Mouse (Mus musculus): Measurements from ENCODE around the gene Rtn4. TPM values are rescaled to one million over a fixed set of nuclear protein-coding genes. Genes with fewer than 3 reads are reported as not detected.

The Rtn4 gene
- polyA plus RNA-seq, 1 experiment, result 9.5 TPM

- no peaks in the 10 kb centered on the region for H3K9me3 ChIP-seq (ENCODE audit: control insufficient read depth, low read length)
- H3K4me3 ChIP-seq (replicated peaks), result no peak overlapping the region
- no peaks in the 10 kb centered on the region for H3K4me1 ChIP-seq (ENCODE audit: control insufficient read depth)
- no peaks in the 10 kb centered on the region; the same call in 1 of the 2 replicates for H3K27me3 ChIP-seq (ENCODE audit: control insufficient read depth)
- H3K36me3 ChIP-seq (ENCODE audit: control insufficient read depth), result no peaks in the 10 kb centered on the region
- no peak for TF ChIP-seq GATA1 (IDR thresholded peaks at IDR 0.05; ENCODE audit: low read length)
- TF ChIP-seq TAL1 (IDR thresholded peaks at IDR 0.05; ENCODE audit: low read length), result no peak
Observed at GRCm38 (mm10) chr11:29766313-29766982, 73.7 kb downstream of the Rtn4 start.

- Histone ChIP-seq H3K27me3 (ENCODE audit: control insufficient read depth) (no peaks in the 10 kb centered on the region; the same call in 1 of the 2 replicates), H3K9me3 (ENCODE audit: control insufficient read depth, low read length) (no peaks in the 10 kb centered on the region), H3K4me3 (replicated peaks) (no peak overlapping the region), H3K36me3 (ENCODE audit: control insufficient read depth) (no peaks in the 10 kb centered on the region), H3K4me1 (ENCODE audit: control insufficient read depth) (no peaks in the 10 kb centered on the region)
- TF ChIP-seq TAL1 (IDR thresholded peaks at IDR 0.05; ENCODE audit: low read length) (no peak), GATA1 (IDR thresholded peaks at IDR 0.05; ENCODE audit: low read length) (no peak)
Observed at GRCm38 (mm10) chr11:29768523-29768922, 75.8 kb downstream of the Rtn4 start.

GRCm38 (mm10) chr11:29770666-29771400 lies 78.1 kb downstream of the Rtn4 start:
- Histone ChIP-seq H3K9me3 (ENCODE audit: control insufficient read depth, low read length) (no peaks in the 10 kb centered on the region), H3K27me3 (ENCODE audit: control insufficient read depth) (no peaks in the 10 kb centered on the region; the same call in 1 of the 2 replicates), H3K4me1 (ENCODE audit: control insufficient read depth) (no peaks in the 10 kb centered on the region), H3K4me3 (replicated peaks) (no peak overlapping the region), H3K36me3 (ENCODE audit: control insufficient read depth) (no peaks in the 10 kb centered on the region)
- TF ChIP-seq TAL1 (IDR thresholded peaks at IDR 0.05; ENCODE audit: low read length) (no peak), GATA1 (IDR thresholded peaks at IDR 0.05; ENCODE audit: low read length) (no peak)

GRCm38 (mm10) chr11:29772279-29772678 lies 79.5 kb downstream of the Rtn4 start:
- TF ChIP-seq GATA1 (IDR thresholded peaks at IDR 0.05; ENCODE audit: low read length) (no peak), TAL1 (IDR thresholded peaks at IDR 0.05; ENCODE audit: low read length) (no peak)
- Histone ChIP-seq H3K36me3 (ENCODE audit: control insufficient read depth) (no peaks in the 10 kb centered on the region), H3K27me3 (ENCODE audit: control insufficient read depth) (no peaks in the 10 kb centered on the region)

GRCm38 (mm10) chr11:29774296-29774695 lies 81.5 kb downstream of the Rtn4 start:
- no peaks in the 10 kb centered on the region for H3K4me1 ChIP-seq (ENCODE audit: control insufficient read depth)
- H3K9me3 ChIP-seq (ENCODE audit: control insufficient read depth, low read length), result no peaks in the 10 kb centered on the region
- no peak for TF ChIP-seq TAL1 (IDR thresholded peaks at IDR 0.05; ENCODE audit: low read length)
- no peak for TF ChIP-seq GATA1 (IDR thresholded peaks at IDR 0.05; ENCODE audit: low read length)
- H3K4me3 ChIP-seq (replicated peaks), result no peak overlapping the region
- H3K36me3 ChIP-seq (ENCODE audit: control insufficient read depth), result no peaks in the 10 kb centered on the region
- no peaks in the 10 kb centered on the region for H3K27me3 ChIP-seq (ENCODE audit: control insufficient read depth)

More at GRCm38 (mm10) chr11:29772279-29772678, 79.5 kb downstream of the Rtn4 start:
- Histone ChIP-seq H3K4me1 (ENCODE audit: control insufficient read depth) (no peaks in the 10 kb centered on the region), H3K9me3 (ENCODE audit: control insufficient read depth, low read length) (no peaks in the 10 kb centered on the region), H3K4me3 (replicated peaks) (no peak overlapping the region)

GRCm38 (mm10) chr11:29774760-29775159 lies 82.0 kb downstream of the Rtn4 start:
- Histone ChIP-seq H3K4me3 (replicated peaks) (no peak overlapping the region), H3K4me1 (ENCODE audit: control insufficient read depth) (no peaks in the 10 kb centered on the region; the same call in 1 of the 2 replicates), H3K27me3 (ENCODE audit: control insufficient read depth) (no peaks in the 10 kb centered on the region), H3K9me3 (ENCODE audit: control insufficient read depth, low read length) (no peaks in the 10 kb centered on the region), H3K36me3 (ENCODE audit: control insufficient read depth) (no peaks in the 10 kb centered on the region)
- TF ChIP-seq GATA1 (IDR thresholded peaks at IDR 0.05; ENCODE audit: low read length) (no peak), TAL1 (IDR thresholded peaks at IDR 0.05; ENCODE audit: low read length) (no peak)

- TF ChIP-seq GATA1 (IDR thresholded peaks at IDR 0.05; ENCODE audit: low read length), result no peak
- TF ChIP-seq TAL1 (IDR thresholded peaks at IDR 0.05; ENCODE audit: low read length), result no peak
- no peak overlapping the region for H3K4me3 ChIP-seq (replicated peaks)
- no peaks in the 10 kb centered on the region for H3K36me3 ChIP-seq (ENCODE audit: control insufficient read depth)
- no peaks in the 10 kb centered on the region; the same call in 1 of the 2 replicates for H3K4me1 ChIP-seq (ENCODE audit: control insufficient read depth)
- H3K27me3 ChIP-seq (ENCODE audit: control insufficient read depth), result no peaks in the 10 kb centered on the region
- H3K9me3 ChIP-seq (ENCODE audit: control insufficient read depth, low read length), result no peaks in the 10 kb centered on the region
Observed at GRCm38 (mm10) chr11:29777964-29778363, 85.2 kb downstream of the Rtn4 start.

- TF ChIP-seq TAL1 (IDR thresholded peaks at IDR 0.05; ENCODE audit: low read length) (no peak), GATA1 (IDR thresholded peaks at IDR 0.05; ENCODE audit: low read length) (no peak)
- H3K4me3 ChIP-seq (replicated peaks), result no peak overlapping the region
- no peaks in the 10 kb centered on the region for H3K27me3 ChIP-seq (ENCODE audit: control insufficient read depth)
- no peaks in the 10 kb centered on the region for H3K36me3 ChIP-seq (ENCODE audit: control insufficient read depth)
- no peaks in the 10 kb centered on the region; the same call in 1 of the 2 replicates for H3K4me1 ChIP-seq (ENCODE audit: control insufficient read depth)
- no peaks in the 10 kb centered on the region for H3K9me3 ChIP-seq (ENCODE audit: control insufficient read depth, low read length)
Observed at GRCm38 (mm10) chr11:29778936-29779335, 86.2 kb downstream of the Rtn4 start.

GRCm38 (mm10) chr11:29779409-29780026 lies 86.8 kb downstream of the Rtn4 start:
- Histone ChIP-seq H3K4me1 (ENCODE audit: control insufficient read depth) (no peaks in the 10 kb centered on the region; the same call in 1 of the 2 replicates), H3K9me3 (ENCODE audit: control insufficient read depth, low read length) (no peaks in the 10 kb centered on the region), H3K36me3 (ENCODE audit: control insufficient read depth) (no peaks in the 10 kb centered on the region), H3K4me3 (replicated peaks) (no peak overlapping the region), H3K27me3 (ENCODE audit: control insufficient read depth) (no peaks in the 10 kb centered on the region)
- TF ChIP-seq TAL1 (IDR thresholded peaks at IDR 0.05; ENCODE audit: low read length) (no peak), GATA1 (IDR thresholded peaks at IDR 0.05; ENCODE audit: low read length) (no peak)
